Comparison of ENCODE assay signal across 11 mouse cellular contexts in genomic region chr7:44823409-44823808, GRCm38 (mm10). TPM values are rescaled to one million over a fixed set of nuclear protein-coding genes. Genes with fewer than 3 reads are reported as not detected.
DNase-seq lines count a peak whose midpoint lies in the region; ATAC-seq and TF ChIP-seq lines count a peak whose summit lies in the region.
"Had no signal": no experiment of that assay in that cellular context is flagged by ENCODE, and none has a peak within 500 bp of the region (broad histone marks: within the 10 kb centered on the region; RNA-seq: fewer than 3 reads in every experiment).

No protein-coding gene starts in this region.

- H3K9ac ChIP-seq in heart, adult 2 months (ENCODE audit: low read depth, low read length) = no peak overlapping the region
- no peak overlapping the region for H3K9ac ChIP-seq in heart, embryonic 11.5 days (ENCODE audit: low read depth, low read length)
- no peak overlapping the region for H3K9ac ChIP-seq in lung, postnatal 0 days (replicated peaks; ENCODE audit: low read depth)
- H3K9ac ChIP-seq: neural tube, embryonic 13.5 days had no signal

- H3ac ChIP-seq in myocyte (ENCODE audit: control insufficient read depth, insufficient read length) = no peak overlapping the region

- H3K4me3 ChIP-seq in heart, adult 2 months = no peak overlapping the region
- no peak overlapping the region for H3K4me3 ChIP-seq in heart, embryonic 11.5 days (ENCODE audit: low read depth, low read length)
- H3K4me3 ChIP-seq in lung, postnatal 0 days (ENCODE audit: low read depth, low read length) = no peak overlapping the region
- no peak overlapping the region for H3K4me3 ChIP-seq in lung, adult 2 months (replicated peaks; ENCODE audit: extremely low read depth, low read depth, low read length)
- H3K4me3 ChIP-seq in myocyte = no peak overlapping the region
- H3K4me3 ChIP-seq: neural tube, embryonic 13.5 days had no signal

- H3K9me3 ChIP-seq in heart, embryonic 11.5 days (replicated peaks; ENCODE audit: control insufficient read depth, low read length) = no peaks in the 10 kb centered on the region
- no peaks in the 10 kb centered on the region for H3K9me3 ChIP-seq in lung, postnatal 0 days (ENCODE audit: low read length)
- H3K9me3 ChIP-seq: neural tube, embryonic 13.5 days had no signal

- TF ChIP-seq POLR2A in heart, adult 2 months (IDR thresholded peaks at IDR 0.05; ENCODE audit: insufficient read depth, low read depth, low read length) = no peak
- no peak for TF ChIP-seq POLR2A in lung, adult 2 months (IDR thresholded peaks at IDR 0.05; ENCODE audit: borderline replicate concordance, extremely low read depth, low read depth, low read length)
- TF ChIP-seq POLR2A in myocyte (IDR thresholded peaks at IDR 0.05; ENCODE audit: insufficient read length, low read depth) = no peak

- no peak overlapping the region for H3K27ac ChIP-seq in heart, adult 2 months
- no peak overlapping the region for H3K27ac ChIP-seq in heart, embryonic 11.5 days (ENCODE audit: low read depth, low read length)
- H3K27ac ChIP-seq in lung, postnatal 0 days (ENCODE audit: low read length) = no peak overlapping the region
- H3K27ac ChIP-seq: neural tube, embryonic 13.5 days had no signal

- H3K27me3 ChIP-seq in heart, adult 2 months (ENCODE audit: control insufficient read depth, insufficient read depth, low read length) = no peaks in the 10 kb centered on the region
- no peaks in the 10 kb centered on the region for H3K27me3 ChIP-seq in heart, embryonic 11.5 days (ENCODE audit: control insufficient read depth, insufficient read depth, low read length)
- H3K27me3 ChIP-seq in lung, postnatal 0 days (replicated peaks; ENCODE audit: insufficient read depth, low read length) = no peaks in the 10 kb centered on the region
- no peaks in the 10 kb centered on the region for H3K27me3 ChIP-seq in myocyte (ENCODE audit: control insufficient read depth, insufficient read depth, insufficient read length)
- H3K27me3 ChIP-seq: neural tube, embryonic 13.5 days had no signal

- peaks cover 3% of the 10 kb centered on the region; the same call in 1 of the 2 replicates for H3K36me3 ChIP-seq in heart, adult 2 months (ENCODE audit: control insufficient read depth, insufficient read depth, low read length)
- H3K36me3 ChIP-seq in heart, embryonic 11.5 days (ENCODE audit: control insufficient read depth, insufficient read depth, low read length) = peaks cover 1% of the 10 kb centered on the region; the same call in 1 of the 2 replicates
- H3K36me3 ChIP-seq in lung, postnatal 0 days (ENCODE audit: insufficient read depth, low read length) = no peaks in the 10 kb centered on the region
- no peaks in the 10 kb centered on the region for H3K36me3 ChIP-seq in myocyte (ENCODE audit: control insufficient read depth, insufficient read depth)

- H3K4me1 ChIP-seq in heart, adult 2 months (ENCODE audit: control insufficient read depth, insufficient read depth, low read length) = peaks cover 15% of the 10 kb centered on the region
- peaks cover 39% of the 10 kb centered on the region for H3K4me1 ChIP-seq in heart, embryonic 11.5 days (ENCODE audit: control insufficient read depth, insufficient read depth, low read length)
- H3K4me1 ChIP-seq in lung, postnatal 0 days (ENCODE audit: insufficient read depth, low read depth, low read length) = peaks cover 7% of the 10 kb centered on the region; the same call in 1 of the 2 replicates
- H3K4me1 ChIP-seq in lung, adult 2 months (ENCODE audit: control insufficient read depth, insufficient read depth, low read length) = peaks cover 8% of the 10 kb centered on the region

- no peak for TF ChIP-seq EP300 in heart, adult 2 months (IDR thresholded peaks at IDR 0.05; ENCODE audit: insufficient read depth, low read depth, low read length)
- no peak for TF ChIP-seq EP300 in lung, postnatal 0 days (IDR thresholded peaks at IDR 0.05)

- no peak for ATAC-seq in heart, embryonic 11.5 days (replicated peaks; ENCODE audit: insufficient number of reproducible peaks, low FRiP score, low TSS enrichment)
- ATAC-seq in lung, postnatal 0 days = no peak

- H3K4me2 ChIP-seq in heart, embryonic 11.5 days = no peak overlapping the region
- H3K4me2 ChIP-seq in lung, postnatal 0 days (replicated peaks; ENCODE audit: low read depth, low read length) = no peak overlapping the region
- peak overlapping the region; percentile 51 for H3K4me2 ChIP-seq in myocyte (ENCODE audit: low read depth)
- H3K4me2 ChIP-seq: neural tube, embryonic 13.5 days had no signal

- peaks cover 5% of the 10 kb centered on the region for H3K79me2 ChIP-seq in heart, adult 2 months (replicated peaks; ENCODE audit: control insufficient read depth, insufficient read depth, low read length)
- peaks cover 100% of the 10 kb centered on the region for H3K79me2 ChIP-seq in myocyte (ENCODE audit: control insufficient read depth, insufficient read depth)

- peak; percentile 1 for DNase-seq in adrenal gland, adult 2 months
- DNase-seq in adrenal gland, adult 8-10 months = no peak
- peak in 1 of 2 experiments; percentile 12 for DNase-seq in heart, adult 2 months
- no peak for DNase-seq in lung, postnatal 0 days (ENCODE audit: low spot score)
- no peak for DNase-seq in lung, adult 2 months
- no peak for DNase-seq in Muller cell, postnatal 12 days (ENCODE audit: inconsistent ontology term)
- DNase-seq: cerebellum, postnatal 36 days; left cerebral cortex, postnatal 4 days had no signal

- WGBS in heart, adult 2 months = 31% methylated on average over 7 of the region's 7 CpGs
- 49% methylated on average over 7 of the region's 7 CpGs for WGBS in heart, embryonic 11.5 days (ENCODE audit: insufficient replicate concordance)
- 45% methylated on average over 7 of the region's 7 CpGs for WGBS in lung, postnatal 0 days
- 38% methylated on average over 7 of the region's 7 CpGs for WGBS in lung, adult 2 months

- TF ChIP-seq CTCF in heart, adult 2 months (IDR thresholded peaks at IDR 0.05) = peak; percentile 23; the same call in 1 of the 2 replicates
- TF ChIP-seq CTCF in lung, postnatal 0 days (IDR thresholded peaks at IDR 0.05) = peak; percentile 38
- TF ChIP-seq CTCF in lung, adult 2 months (IDR thresholded peaks at IDR 0.05; ENCODE audit: insufficient read depth, low read length) = no peak

- intact Hi-C loops in heart, adult 2 months (cut with DNase I) = loop anchor here (5.0 kb wide), 1 partner anchor 171 kb away; no protein-coding TSS in a partner anchor

TF ChIP-seq in myocyte, 11 proteins besides CTCF, POLR2A, EP300 and RAD21 (continues in another document):
- TF ChIP-seq USF1 (IDR thresholded peaks at IDR 0.05; ENCODE audit: low read depth) (no peak), POLR2AphosphoS2 (IDR thresholded peaks at IDR 0.05; ENCODE audit: insufficient read length, low read depth) (no peak)

RNA-seq across cellular contexts. Expression of gene Atf5, which starts 7.0 kb away (rescaled TPM):
- 100 to 1,000 TPM; 136 to 166 TPM for total RNA-seq in adrenal gland, adult 2 months (2021)
- polyA plus RNA-seq in adrenal gland, adult 2 months (2012; rRNA removed) = 494 and 666 TPM in 2 replicates
- 100 to 1,000 TPM in 1 of 4 experiments, 10 to 100 TPM in 3; 76.2 to 108 (median 82.7) TPM for total RNA-seq in adrenal gland, adult 8-10 months (2022)
- total RNA-seq in heart, adult 2 months (2021) = 10 to 100 TPM; 60.2 to 63.4 TPM
- 42.3 and 73.6 TPM in 2 replicates for polyA plus RNA-seq in heart, adult 2 months (2012; rRNA removed)
- 1.6 and 1.9 TPM in 2 replicates for polyA plus RNA-seq in heart, embryonic 11.5 days (2014; fragmentation: Nextera tagmentation; extraction: Ambion mirVana)
- 6.0 and 6.1 TPM in 2 replicates for polyA plus RNA-seq in lung, postnatal 0 days (2015; fragmentation: Nextera tagmentation; extraction: Ambion mirVana)
- 191 and 231 TPM in 2 replicates for polyA plus RNA-seq in lung, adult 2 months (2012; rRNA removed)
- 939 TPM for polyA plus RNA-seq in myocyte (2012; fragmentation: generic; extraction: Trizol)

RNA-seq across cellular contexts. Expression of gene Il4i1, which starts 7.2 kb away (rescaled TPM):
- 1 to 10 TPM; 1.6 to 1.8 TPM for total RNA-seq in adrenal gland, adult 2 months (2021)
- 2.6 and 3.0 TPM in 2 replicates for polyA plus RNA-seq in adrenal gland, adult 2 months (2012; rRNA removed)
- 1 to 10 TPM; 1.7 to 3.7 (median 2.5) TPM for total RNA-seq in adrenal gland, adult 8-10 months (2022)
- total RNA-seq in heart, adult 2 months (2021) = under 1 TPM; 0.61 to 0.70 TPM
- 1.3 and 1.5 TPM in 2 replicates for polyA plus RNA-seq in heart, adult 2 months (2012; rRNA removed)
- polyA plus RNA-seq in heart, embryonic 11.5 days (2014; fragmentation: Nextera tagmentation; extraction: Ambion mirVana) = 0.14 and 1.2 TPM in 2 replicates
- polyA plus RNA-seq in lung, postnatal 0 days (2015; fragmentation: Nextera tagmentation; extraction: Ambion mirVana) = 1.9 and 2.3 TPM in 2 replicates
- 6.5 and 7.6 TPM in 2 replicates for polyA plus RNA-seq in lung, adult 2 months (2012; rRNA removed)
- polyA plus RNA-seq in myocyte (2012; fragmentation: generic; extraction: Trizol) = 1.9 TPM

RNA-seq across cellular contexts. Expression of gene Nup62, which starts 7.5 kb away (rescaled TPM):
- 10 to 100 TPM; 33.2 to 54.7 TPM for total RNA-seq in adrenal gland, adult 2 months (2021)
- 83.6 and 92.2 TPM in 2 replicates for polyA plus RNA-seq in adrenal gland, adult 2 months (2012; rRNA removed)
- 10 to 100 TPM; 33.8 to 42.8 (median 37.8) TPM for total RNA-seq in adrenal gland, adult 8-10 months (2022)
- total RNA-seq in heart, adult 2 months (2021) = 10 to 100 TPM; 27.1 to 28.0 TPM
- polyA plus RNA-seq in heart, adult 2 months (2012; rRNA removed) = 36.0 and 36.6 TPM in 2 replicates
- 49.0 and 57.5 TPM in 2 replicates for polyA plus RNA-seq in heart, embryonic 11.5 days (2014; fragmentation: Nextera tagmentation; extraction: Ambion mirVana)
- polyA plus RNA-seq in lung, postnatal 0 days (2015; fragmentation: Nextera tagmentation; extraction: Ambion mirVana) = 22.7 and 23.8 TPM in 2 replicates
- 42.9 and 44.1 TPM in 2 replicates for polyA plus RNA-seq in lung, adult 2 months (2012; rRNA removed)
- 77.0 TPM for polyA plus RNA-seq in myocyte (2012; fragmentation: generic; extraction: Trizol)

RNA-seq across cellular contexts. Expression of gene Akt1s1, which starts 25.4 kb away (rescaled TPM):
- total RNA-seq in adrenal gland, adult 2 months (2021) = 100 to 1,000 TPM; 117 TPM
- polyA plus RNA-seq in adrenal gland, adult 2 months (2012; rRNA removed) = 650 and 890 TPM in 2 replicates
- total RNA-seq in adrenal gland, adult 8-10 months (2022) = 100 to 1,000 TPM; 106 to 137 (median 120) TPM
- 10 to 100 TPM; 62.6 to 72.8 TPM for total RNA-seq in heart, adult 2 months (2021)
- 53.8 and 63.0 TPM in 2 replicates for polyA plus RNA-seq in heart, adult 2 months (2012; rRNA removed)
- 38.6 and 53.9 TPM in 2 replicates for polyA plus RNA-seq in heart, embryonic 11.5 days (2014; fragmentation: Nextera tagmentation; extraction: Ambion mirVana)
- 84.0 and 89.4 TPM in 2 replicates for polyA plus RNA-seq in lung, postnatal 0 days (2015; fragmentation: Nextera tagmentation; extraction: Ambion mirVana)
- 96.6 and 130 TPM in 2 replicates for polyA plus RNA-seq in lung, adult 2 months (2012; rRNA removed)
- 200 TPM for polyA plus RNA-seq in myocyte (2012; fragmentation: generic; extraction: Trizol)

RNA-seq across cellular contexts. Expression of gene Tbc1d17, which starts 25.5 kb away (rescaled TPM):
- 10 to 100 TPM; 51.0 to 72.6 TPM for total RNA-seq in adrenal gland, adult 2 months (2021)
- polyA plus RNA-seq in adrenal gland, adult 2 months (2012; rRNA removed) = 180 and 223 TPM in 2 replicates
- 10 to 100 TPM; 69.4 to 94.9 (median 86.1) TPM for total RNA-seq in adrenal gland, adult 8-10 months (2022)
- total RNA-seq in heart, adult 2 months (2021) = 10 to 100 TPM; 29.6 to 46.6 TPM
- 56.0 and 61.9 TPM in 2 replicates for polyA plus RNA-seq in heart, adult 2 months (2012; rRNA removed)
- 48.2 and 49.2 TPM in 2 replicates for polyA plus RNA-seq in heart, embryonic 11.5 days (2014; fragmentation: Nextera tagmentation; extraction: Ambion mirVana)
- polyA plus RNA-seq in lung, postnatal 0 days (2015; fragmentation: Nextera tagmentation; extraction: Ambion mirVana) = 73.2 and 84.0 TPM in 2 replicates
- polyA plus RNA-seq in lung, adult 2 months (2012; rRNA removed) = 95.7 and 114 TPM in 2 replicates
- 53.8 TPM for polyA plus RNA-seq in myocyte (2012; fragmentation: generic; extraction: Trizol)
